Mouse (Mus musculus): ENCODE results near the gene Dnah9. TPM values are rescaled to one million over a fixed set of nuclear protein-coding genes. Genes with fewer than 3 reads are reported as not detected.

The Dnah9 gene
- total RNA-seq (2021) = not detected
- long read RNA-seq, experiment 1 = 0 reads
- long read RNA-seq, experiment 2 = 0 reads

GRCm38 (mm10) chr11:66167801-66168651 lies at the start of gene Dnah9:
Dnah9 (minus strand) TSS chr11:66168551.
- peak; percentile 34 to 40 for DNase-seq (ENCODE audit: low spot score in 2 of 2)

GRCm38 (mm10) chr11:66188627-66189287 lies 20.4 kb upstream of the Dnah9 start:
- peak in 1 of 2 experiments; percentile 24 for DNase-seq (ENCODE audit: low spot score in 2 of 2)

- DNase-seq (ENCODE audit: low spot score in 2 of 2) = no peak
These were observed 19.8 kb upstream of the Dnah9 start for GRCm38 (mm10) chr11:66188146-66188545.

GRCm38 (mm10) chr11:66177781-66178180 lies 9.4 kb upstream of the Dnah9 start:
- no peak for DNase-seq (ENCODE audit: low spot score in 2 of 2)

- no peak for DNase-seq (ENCODE audit: low spot score in 2 of 2)
These were observed 4.3 kb downstream of the Dnah9 start for GRCm38 (mm10) chr11:66164022-66164421.

- DNase-seq (ENCODE audit: low spot score in 2 of 2) = no peak
These were observed 27.6 kb downstream of the Dnah9 start for GRCm38 (mm10) chr11:66140631-66141252.

- DNase-seq (ENCODE audit: low spot score in 2 of 2) = no peak
These were observed 33.5 kb downstream of the Dnah9 start for GRCm38 (mm10) chr11:66134826-66135225.

GRCm38 (mm10) chr11:66126150-66126549 lies 42.2 kb downstream of the Dnah9 start:
- DNase-seq (ENCODE audit: low spot score in 2 of 2) = no peak

GRCm38 (mm10) chr11:66124496-66124895 lies 43.9 kb downstream of the Dnah9 start:
- no peak for DNase-seq (ENCODE audit: low spot score in 2 of 2)

- DNase-seq (ENCODE audit: low spot score in 2 of 2) = peak; percentile 55 to 59
These were observed 46.3 kb downstream of the Dnah9 start for GRCm38 (mm10) chr11:66122017-66122416.

GRCm38 (mm10) chr11:66083663-66084254 lies 84.6 kb downstream of the Dnah9 start:
- DNase-seq (ENCODE audit: low spot score in 2 of 2) = no peak

GRCm38 (mm10) chr11:66072921-66073320 lies 95.4 kb downstream of the Dnah9 start:
- no peak for DNase-seq (ENCODE audit: low spot score in 2 of 2)

- DNase-seq (ENCODE audit: low spot score in 2 of 2) = no peak
These were observed 109.4 kb downstream of the Dnah9 start for GRCm38 (mm10) chr11:66058956-66059355.

- DNase-seq (ENCODE audit: low spot score in 2 of 2) = no peak
These were observed 117.1 kb downstream of the Dnah9 start for GRCm38 (mm10) chr11:66051294-66051693.

- DNase-seq (ENCODE audit: low spot score in 2 of 2) = no peak
These were observed 119.2 kb downstream of the Dnah9 start for GRCm38 (mm10) chr11:66049146-66049545.

GRCm38 (mm10) chr11:66046594-66047193 lies 121.7 kb downstream of the Dnah9 start:
- DNase-seq (ENCODE audit: low spot score in 2 of 2) = no peak

GRCm38 (mm10) chr11:66043635-66044034 lies 124.7 kb downstream of the Dnah9 start:
- no peak for DNase-seq (ENCODE audit: low spot score in 2 of 2)

GRCm38 (mm10) chr11:66042531-66042930 lies 125.8 kb downstream of the Dnah9 start:
- DNase-seq (ENCODE audit: low spot score in 2 of 2) = no peak

GRCm38 (mm10) chr11:66025728-66026127 lies 142.6 kb downstream of the Dnah9 start:
- DNase-seq (ENCODE audit: low spot score in 2 of 2) = no peak

- DNase-seq (ENCODE audit: low spot score in 2 of 2) = no peak
These were observed 192.5 kb downstream of the Dnah9 start for GRCm38 (mm10) chr11:65975871-65976270.

- no peak for DNase-seq (ENCODE audit: low spot score in 2 of 2)
These were observed 237.6 kb downstream of the Dnah9 start for GRCm38 (mm10) chr11:65930796-65931195.

All from adrenal gland, adult 18-20 months (tissue).